8 mouse cellular contexts compared by ENCODE assay signal in the genomic region with DNA sequence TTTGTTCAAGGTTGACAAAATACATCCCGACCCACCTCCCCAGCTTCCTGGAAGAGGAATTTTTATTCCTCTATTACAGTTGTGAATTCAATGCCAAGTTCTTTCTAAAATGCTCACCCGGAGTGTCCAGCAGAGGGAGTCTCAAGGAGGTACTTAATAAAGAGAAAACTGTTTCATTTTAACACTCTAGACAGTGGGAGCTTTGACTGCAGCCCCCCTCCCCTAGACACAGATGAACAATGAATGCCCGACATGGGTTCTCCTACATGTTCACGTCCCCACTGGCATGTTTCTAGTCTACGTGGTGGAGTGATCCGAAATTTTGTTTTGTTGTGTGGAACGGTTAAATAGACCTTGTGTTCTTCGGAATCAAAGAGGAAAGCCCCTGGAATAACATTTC. TPM values are rescaled to one million over a fixed set of nuclear protein-coding genes. Genes with fewer than 3 reads are reported as not detected.
DNase-seq lines count a peak whose midpoint lies in the region; ATAC-seq lines count a peak whose summit lies in the region.

No protein-coding gene starts in this region.

- H3K27me3 ChIP-seq in intestine, embryonic 16.5 days (replicated peaks; ENCODE audit: control insufficient read depth, insufficient read depth, low read length): no peaks in the 10 kb centered on the region
- peaks cover 12% of the 10 kb centered on the region for H3K27me3 ChIP-seq in limb, embryonic 10.5 days (ENCODE audit: low read depth, poor library complexity, severe bottlenecking)
- peaks cover 3% of the 10 kb centered on the region; the same call in 1 of the 2 replicates for H3K27me3 ChIP-seq in midbrain, embryonic 11.5 days (ENCODE audit: control insufficient read depth, insufficient read depth, low read length)

- peak overlapping the region; percentile 69 for H3K4me2 ChIP-seq in intestine, embryonic 16.5 days (ENCODE audit: low read depth, low read length)
- H3K4me2 ChIP-seq in midbrain, embryonic 11.5 days: peak overlapping the region; percentile 60

- no peaks in the 10 kb centered on the region for H3K9me3 ChIP-seq in intestine, embryonic 16.5 days (ENCODE audit: control insufficient read depth, low read length)
- H3K9me3 ChIP-seq in limb, embryonic 10.5 days (replicated peaks): no peaks in the 10 kb centered on the region
- no peaks in the 10 kb centered on the region for H3K9me3 ChIP-seq in midbrain, embryonic 11.5 days (ENCODE audit: control insufficient read depth, low read length)

- peak; percentile 75 for DNase-seq in A20 (ENCODE audit: low read depth, low spot score)
- peak; percentile 61 to 93 for DNase-seq in adrenal gland, adult (ENCODE audit: inconsistent age in 2 of 2, low spot score in 1 of 2)
- DNase-seq in embryo, embryonic 10.5 days (ENCODE audit: low spot score): peak; percentile 88
- peak; percentile 32 to 59 for DNase-seq in gastrocnemius, postnatal 4 days (ENCODE audit: low spot score in 2 of 2)
- DNase-seq in limb, embryonic 10.5 days (ENCODE audit: low spot score): peak; percentile 61
- peak; percentile 98 for DNase-seq in midbrain, embryonic 11.5 days (ENCODE audit: low spot score, missing footprints)
- peak; percentile 22 to 63 for DNase-seq in spleen, postnatal 14 days (ENCODE audit: low spot score in 2 of 2)

- H3K27ac ChIP-seq in intestine, embryonic 16.5 days (ENCODE audit: low read length): peak overlapping the region; percentile 72
- H3K27ac ChIP-seq in limb, embryonic 10.5 days: peak overlapping the region; percentile 99
- H3K27ac ChIP-seq in midbrain, embryonic 11.5 days (ENCODE audit: low read depth, low read length): no peak overlapping the region

- H3K4me3 ChIP-seq in intestine, embryonic 16.5 days (ENCODE audit: low read length): peak overlapping the region; percentile 98
- peak overlapping the region; percentile 91 for H3K4me3 ChIP-seq in limb, embryonic 10.5 days
- peak overlapping the region; percentile 85 for H3K4me3 ChIP-seq in midbrain, embryonic 11.5 days (ENCODE audit: low read depth, low read length)

- no peak for ATAC-seq in intestine, embryonic 16.5 days
- peak; percentile 31; the same call in 1 of the 2 replicates for ATAC-seq in midbrain, embryonic 11.5 days (ENCODE audit: low FRiP score)

- 7% methylated on average over 8 of the region's 8 CpGs for WGBS in intestine, embryonic 16.5 days
- WGBS in limb, embryonic 10.5 days: 31% methylated on average over 8 of the region's 8 CpGs
- 13% methylated on average over 8 of the region's 8 CpGs for WGBS in midbrain, embryonic 11.5 days

- H3K36me3 ChIP-seq in intestine, embryonic 16.5 days (ENCODE audit: control insufficient read depth, insufficient read depth, low read length): no peaks in the 10 kb centered on the region
- peaks cover 13% of the 10 kb centered on the region for H3K36me3 ChIP-seq in limb, embryonic 10.5 days
- H3K36me3 ChIP-seq in midbrain, embryonic 11.5 days (ENCODE audit: control insufficient read depth, insufficient read depth, low read length): no peaks in the 10 kb centered on the region

- H3K4me1 ChIP-seq in intestine, embryonic 16.5 days (ENCODE audit: control insufficient read depth, insufficient read depth, low read length): peaks cover 28% of the 10 kb centered on the region
- peaks cover 43% of the 10 kb centered on the region for H3K4me1 ChIP-seq in limb, embryonic 10.5 days
- peaks cover 32% of the 10 kb centered on the region for H3K4me1 ChIP-seq in midbrain, embryonic 11.5 days (ENCODE audit: control insufficient read depth, insufficient read depth, low read length)

- peak overlapping the region; percentile 65 for H3K9ac ChIP-seq in intestine, embryonic 16.5 days (ENCODE audit: low read depth, low read length)
- H3K9ac ChIP-seq in midbrain, embryonic 11.5 days (ENCODE audit: low read length): peak overlapping the region; percentile 99

RNA-seq across cellular contexts. Expression of gene Tbxas1, which starts 1.2 kb away (rescaled TPM):
- 1 to 10 TPM; 2.4 to 3.3 TPM for total RNA-seq in gastrocnemius, postnatal 4 days (2021)
- polyA plus RNA-seq in intestine, embryonic 16.5 days (2015; fragmentation: Nextera tagmentation; extraction: Ambion mirVana): 4.3 and 4.8 TPM in 2 replicates
- 1.1 TPM in 2 replicates for polyA plus RNA-seq in limb, embryonic 10.5 days (2016; fragmentation: Nextera tagmentation; extraction: Ambion mirVana)
- polyA plus RNA-seq in midbrain, embryonic 11.5 days (2014; fragmentation: Nextera tagmentation; extraction: Ambion mirVana): 1.5 TPM in 2 replicates

RNA-seq across cellular contexts. Expression of gene Hipk2, which starts 1.9 kb away (rescaled TPM):
- total RNA-seq in gastrocnemius, postnatal 4 days (2021): 10 to 100 TPM; 37.0 to 37.7 TPM
- 16.2 and 18.7 TPM in 2 replicates for polyA plus RNA-seq in intestine, embryonic 16.5 days (2015; fragmentation: Nextera tagmentation; extraction: Ambion mirVana)
- polyA plus RNA-seq in limb, embryonic 10.5 days (2016; fragmentation: Nextera tagmentation; extraction: Ambion mirVana): 20.6 and 21.8 TPM in 2 replicates
- 25.2 and 25.8 TPM in 2 replicates for polyA plus RNA-seq in midbrain, embryonic 11.5 days (2014; fragmentation: Nextera tagmentation; extraction: Ambion mirVana)

Comparison
In these comparisons a context has a peak if more than half of its experiments do, and no peak if none do; other contexts are left out.
1. DNase-seq: peak in every context shown above with its lines; median percentile 98 in midbrain, embryonic 11.5 days; 88 in embryo, embryonic 10.5 days; 77 in adrenal gland, adult; 75 in A20; 61 in limb, embryonic 10.5 days; 46 in gastrocnemius, postnatal 4 days; 42 in spleen, postnatal 14 days.